Mouse (Mus musculus): ENCODE results near the gene Myh14.

Gene Myh14

GRCm38 (mm10) chr7:44630437-44630836 lies 40.2 kb downstream of the Myh14 start:
- no peak for DNase-seq (ENCODE audit: low spot score)

GRCm38 (mm10) chr7:44628402-44629034 lies 42.1 kb downstream of the Myh14 start:
- no peak for DNase-seq (ENCODE audit: low spot score)

DNA sequence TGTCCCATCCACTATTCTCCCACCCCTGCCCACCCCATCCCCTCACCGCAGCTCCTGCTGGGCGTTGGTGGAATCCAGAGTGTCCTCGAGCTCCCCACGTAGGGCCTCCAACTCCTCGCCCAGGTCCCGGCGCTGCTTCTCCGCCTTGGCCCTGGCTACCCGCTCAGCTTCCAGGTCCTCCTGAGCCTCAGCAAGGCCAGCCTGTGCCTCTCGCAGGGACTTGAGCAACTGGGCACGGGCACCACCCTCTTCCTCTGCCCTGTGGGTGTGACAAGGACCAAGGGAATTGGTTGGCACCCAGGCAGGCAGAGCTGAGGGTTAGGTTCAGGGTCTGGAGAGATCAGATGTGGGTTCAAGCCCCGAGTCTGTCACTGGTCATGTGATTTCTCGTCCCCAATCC lies 43.7 kb downstream of the Myh14 start:
- no peak for DNase-seq (ENCODE audit: low spot score)

DNA sequence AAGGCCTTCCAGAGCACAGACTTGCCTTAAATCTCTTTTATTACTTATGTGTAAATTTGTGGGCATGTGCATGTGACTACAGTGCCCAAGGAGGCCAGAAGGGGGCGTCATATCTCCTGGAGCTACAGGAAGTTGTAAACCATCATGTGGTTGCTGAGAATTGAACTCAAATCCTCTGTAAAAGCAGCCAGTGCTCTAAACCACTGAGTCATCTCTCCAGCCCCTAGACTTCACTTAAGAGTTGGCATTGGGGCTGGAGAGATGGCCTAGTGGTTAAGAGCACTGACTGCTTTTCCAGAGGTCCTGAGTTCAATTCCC lies 44.6 kb downstream of the Myh14 start:
- DNase-seq (ENCODE audit: low spot score) = no peak

GRCm38 (mm10) chr7:44625241-44626067 lies 45.2 kb downstream of the Myh14 start:
- DNase-seq (ENCODE audit: low spot score) = no peak

DNA sequence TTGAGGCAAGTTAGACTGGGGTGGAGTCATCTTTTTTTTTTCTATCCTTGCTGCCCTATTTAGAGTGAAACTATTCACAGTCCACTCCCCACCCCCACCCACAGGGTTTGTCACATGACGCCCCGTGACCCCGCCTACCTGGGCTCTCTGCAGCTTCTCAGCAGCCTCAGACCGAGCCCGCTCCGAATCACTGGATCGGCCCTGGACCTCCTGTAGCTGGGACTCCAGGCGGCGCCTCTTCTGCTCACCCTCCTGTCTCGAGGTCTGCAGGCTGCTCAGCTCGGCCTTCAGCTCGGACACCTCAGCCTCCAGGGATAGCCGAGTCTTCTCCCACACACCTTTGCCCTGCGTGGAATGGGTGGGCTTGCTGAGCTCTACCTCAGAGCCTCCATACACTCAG lies 45.8 kb downstream of the Myh14 start:
- DNase-seq (ENCODE audit: low spot score) = no peak

- DNase-seq (ENCODE audit: low spot score) = no peak
Measured at GRCm38 (mm10) chr7:44624543-44624826, 46.2 kb downstream of the Myh14 start.

GRCm38 (mm10) chr7:44623714-44624542 lies 46.7 kb downstream of the Myh14 start:
- no peak for DNase-seq (ENCODE audit: low spot score)

GRCm38 (mm10) chr7:44617059-44617458 lies 53.6 kb downstream of the Myh14 start:
- no peak for DNase-seq (ENCODE audit: low spot score)

GRCm38 (mm10) chr7:44615987-44616386 lies 54.7 kb downstream of the Myh14 start:
- DNase-seq (ENCODE audit: low spot score) = no peak

DNA sequence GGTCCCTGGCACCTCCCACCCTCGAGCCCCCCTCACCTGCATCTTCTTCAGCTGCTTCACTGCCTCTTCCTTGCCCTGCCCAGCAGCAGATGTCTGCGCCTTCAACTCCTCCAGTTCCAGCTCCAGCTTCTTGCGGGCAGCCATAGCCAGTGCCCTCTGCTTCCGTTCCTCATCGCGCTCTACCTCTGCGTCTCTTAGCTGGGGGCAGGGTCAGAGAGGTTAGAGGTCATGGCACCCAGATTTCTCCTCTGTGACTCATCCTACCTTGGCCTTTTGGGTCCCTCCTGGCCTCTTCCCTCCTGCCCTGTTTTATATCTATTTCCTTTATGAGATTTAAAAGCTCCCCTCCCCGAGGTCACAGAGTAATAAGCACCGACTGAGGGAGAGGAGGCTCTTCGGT lies 55.3 kb downstream of the Myh14 start:
- no peak for DNase-seq (ENCODE audit: low spot score)

GRCm38 (mm10) chr7:44614041-44614688 lies 56.5 kb downstream of the Myh14 start:
- no peak for DNase-seq (ENCODE audit: low spot score)

- DNase-seq (ENCODE audit: low spot score) = no peak
Measured at GRCm38 (mm10) chr7:44612192-44612591, 58.5 kb downstream of the Myh14 start.

GRCm38 (mm10) chr7:44606171-44606901 lies 64.3 kb downstream of the Myh14 start:
- no peak for DNase-seq (ENCODE audit: low spot score)

DNA sequence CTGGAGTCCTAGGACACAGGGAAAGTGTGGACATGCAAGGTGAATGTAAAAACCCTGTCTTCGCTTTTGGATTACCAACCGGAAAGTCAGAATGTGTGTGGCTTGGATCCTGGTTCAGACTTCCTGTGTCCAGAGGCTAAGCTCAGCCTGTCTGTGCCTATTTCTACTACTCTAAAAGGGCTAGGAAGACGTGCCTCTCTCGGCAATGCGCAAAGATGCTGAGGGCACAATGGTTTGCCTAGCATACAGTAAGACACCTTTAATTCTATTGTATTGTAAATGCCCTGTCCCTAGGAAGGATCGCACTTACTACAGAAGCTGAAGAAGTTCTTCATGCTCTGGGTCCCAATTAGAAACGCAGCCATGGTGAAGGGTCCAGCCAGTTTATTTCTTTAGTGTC lies 65.2 kb downstream of the Myh14 start:
- DNase-seq (ENCODE audit: low spot score) = no peak

DNA sequence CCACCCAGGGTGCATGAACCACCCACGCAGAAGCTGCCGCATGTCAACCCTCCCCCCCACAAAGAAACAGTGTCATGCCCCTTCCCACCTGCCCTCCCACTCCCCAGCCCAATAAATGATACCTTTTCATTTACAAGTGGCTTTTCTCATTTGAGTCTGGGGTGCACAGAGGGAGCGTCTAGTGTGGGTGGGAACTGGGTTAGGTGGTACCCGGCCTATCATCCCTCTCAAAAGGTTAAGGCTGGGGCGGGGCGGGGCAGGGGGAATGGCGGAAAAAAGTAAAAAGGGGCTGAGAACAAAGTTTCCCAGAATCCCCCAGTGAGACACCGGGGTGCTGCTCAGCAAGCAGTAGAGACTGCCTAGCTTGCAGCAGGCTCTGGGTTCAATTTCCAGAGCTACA lies 66.0 kb downstream of the Myh14 start:
- no peak for DNase-seq (ENCODE audit: low spot score)

DNA sequence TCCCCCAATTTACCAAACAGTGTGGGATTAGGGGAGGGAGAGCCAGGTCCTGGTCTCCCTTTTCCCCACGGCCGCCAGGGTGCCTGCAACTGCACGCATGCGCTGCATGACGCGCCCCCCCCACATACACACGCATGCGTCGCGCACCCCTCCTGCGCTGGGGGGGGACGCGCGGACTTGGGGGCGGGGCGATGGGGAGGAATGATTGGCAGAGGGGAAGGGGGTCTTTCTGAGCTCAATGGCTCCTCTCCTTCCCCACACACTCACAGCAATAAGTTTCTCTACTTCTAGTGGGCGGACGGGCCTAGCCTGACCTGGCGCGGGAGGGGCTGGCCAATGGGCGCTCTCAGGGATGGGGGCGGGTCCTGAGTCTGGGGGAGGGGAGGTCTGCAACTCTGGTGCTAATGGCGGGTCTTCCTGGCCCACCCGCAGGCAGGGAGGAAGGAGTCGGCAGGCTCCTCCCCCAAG lies 66.5 kb downstream of the Myh14 start:
- DNase-seq (ENCODE audit: low spot score) = no peak

GRCm38 (mm10) chr7:44603186-44603855 lies 67.3 kb downstream of the Myh14 start:
- no peak for DNase-seq (ENCODE audit: low spot score)

- DNase-seq (ENCODE audit: low spot score) = no peak
Measured at GRCm38 (mm10) chr7:44602443-44602842, 68.2 kb downstream of the Myh14 start.

DNA sequence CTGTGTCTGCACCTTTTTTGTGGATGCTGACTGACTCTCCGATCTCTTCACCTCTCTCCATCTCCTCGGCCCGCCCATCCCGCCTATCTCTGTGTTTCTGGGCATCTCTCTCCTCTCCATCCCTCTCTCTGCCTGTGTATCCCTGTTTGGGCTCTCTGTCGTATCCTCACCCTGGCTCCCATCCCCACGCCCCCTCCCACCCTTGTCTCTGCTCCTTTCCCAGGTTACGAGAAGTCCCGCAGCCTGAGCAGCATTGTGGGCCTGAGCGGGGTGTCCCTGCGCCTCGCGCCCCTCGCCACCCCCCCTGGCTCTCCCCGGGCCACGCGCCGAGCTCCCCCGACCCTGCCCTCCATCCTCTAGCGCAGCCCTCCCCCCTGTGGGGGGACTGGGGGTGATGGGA lies 69.0 kb downstream of the Myh14 start:
- no peak for DNase-seq (ENCODE audit: low spot score)

DNA sequence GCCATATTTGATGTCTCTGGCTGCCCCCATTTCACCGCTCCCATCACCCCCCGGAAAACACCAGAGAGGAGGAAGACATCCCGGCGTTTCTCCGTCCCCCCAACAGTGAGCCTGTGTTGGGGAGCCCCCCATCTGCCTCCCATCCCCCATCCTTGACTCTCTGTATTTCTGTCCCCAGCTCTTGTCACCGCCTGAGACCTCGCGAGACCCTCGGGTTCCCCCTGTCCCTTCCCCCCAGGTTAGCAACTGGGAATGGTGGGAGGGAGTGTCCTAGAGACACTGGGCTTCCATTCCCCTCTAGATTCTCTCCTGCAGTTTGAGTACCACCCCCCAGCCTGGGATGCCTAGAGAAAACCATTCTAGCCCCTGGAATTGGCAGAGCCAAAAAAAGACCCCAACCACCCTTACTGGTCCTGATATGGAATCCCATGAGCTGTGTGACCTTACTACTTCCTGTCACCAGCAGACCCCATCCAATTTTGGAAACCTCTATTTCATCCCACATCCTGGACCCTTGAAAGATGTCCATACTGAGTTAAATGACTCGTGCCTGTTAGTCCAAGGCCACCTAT lies 69.9 kb downstream of the Myh14 start:
- no peak for DNase-seq (ENCODE audit: low spot score)

All from urinary bladder, postnatal 10 days (tissue).